Mouse (Mus musculus): Measurements from ENCODE around the gene Arid3a.

DNA sequence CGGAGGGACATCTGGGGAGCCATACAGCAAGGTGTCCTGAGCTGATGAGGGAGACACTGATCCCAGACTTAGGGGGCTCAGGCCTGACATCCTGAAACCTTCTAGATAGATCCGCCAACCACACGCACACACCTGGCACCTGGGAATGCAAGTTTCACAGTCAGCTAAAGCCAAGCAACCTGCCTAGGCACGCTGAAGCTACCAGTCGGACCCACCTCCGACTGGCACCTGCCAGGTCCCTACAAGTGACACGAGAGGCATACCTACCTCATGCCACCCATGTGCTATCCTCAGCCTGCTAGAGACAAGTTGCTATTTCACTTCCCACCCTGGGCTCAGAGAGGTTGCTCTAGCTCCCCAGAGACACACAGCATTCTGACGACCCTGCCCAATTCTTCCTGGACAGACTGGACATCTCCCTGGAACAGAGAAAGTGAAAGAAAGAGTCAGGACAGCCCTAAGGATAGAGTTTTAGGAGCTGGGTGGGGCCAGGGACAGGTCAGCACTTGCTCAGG is 62.5 kb downstream of the Arid3a start:
- TF ChIP-seq CTCF (IDR thresholded peaks at IDR 0.05; ENCODE audit: borderline replicate concordance, extremely low read depth, insufficient read depth, insufficient read length) (no peak), POLR2A (IDR thresholded peaks at IDR 0.05; ENCODE audit: borderline replicate concordance, extremely low read depth, insufficient read depth, insufficient read length, poor library complexity, severe bottlenecking) (no peak)
